Comparison of ENCODE assay signal across 20 mouse cellular contexts in genomic region chr10:19587281-19587680, GRCm38 (mm10). TPM values are rescaled to one million over a fixed set of nuclear protein-coding genes. Genes with fewer than 3 reads are reported as not detected.
"Had no signal": no experiment of that assay in that cellular context is flagged by ENCODE, and none has a peak within 500 bp of the region (broad histone marks: within the 10 kb centered on the region; RNA-seq: fewer than 3 reads in every experiment).

No protein-coding gene starts in this region.

- DNase-seq: kidney, adult 18-20 months; kidney, postnatal 10 days; kidney, postnatal 4 days; liver; liver, embryonic 13.5 days; liver, postnatal 0 days; lung, postnatal 14 days; right cerebral cortex, adult 18-20 months; right cerebral cortex, postnatal 25 days had no signal

- H3K36me3 ChIP-seq: limb, embryonic 12.5 days; liver, embryonic 13.5 days; lung, embryonic 15.5 days; midbrain, embryonic 13.5 days; neural tube, embryonic 15.5 days had no signal

- H3K4me3 ChIP-seq: layer of hippocampus, adult 2 months; limb, embryonic 12.5 days; liver, embryonic 13.5 days; lung, embryonic 15.5 days; midbrain, embryonic 13.5 days; neural tube, embryonic 15.5 days had no signal

- ATAC-seq: liver, postnatal 0 days; midbrain, embryonic 13.5 days had no signal

- H3K27ac ChIP-seq: limb, embryonic 12.5 days; lung, embryonic 15.5 days; midbrain, embryonic 13.5 days; neural tube, embryonic 15.5 days had no signal

RNA-seq across cellular contexts. Expression of gene Il22ra2, which starts 34.5 kb away (rescaled TPM):
- total RNA-seq: layer of hippocampus, adult 2 months; layer of hippocampus, postnatal 10 days; left cerebral cortex, postnatal 36 days; midbrain, postnatal 0 days had no signal
- polyA plus RNA-seq: kidney, embryonic 14.5 days; limb, embryonic 12.5 days; midbrain, embryonic 13.5 days; midbrain, postnatal 0 days; neural tube, embryonic 11.5 days; neural tube, embryonic 15.5 days; stomach, embryonic 14.5 days had no signal
